Mouse (Mus musculus) bone marrow, adult 2 months (tissue): ENCODE data around the gene Actn3.

Source experiments
- CTCF ChIP-seq: fragments of 200-500 bp; IDR thresholded peaks from 2 replicates; pipeline ENCODE4 v1.5.1; 2011; ENCODE audit warnings: low read length, control low read depth; ENCODE audit not compliant: control insufficient read depth, insufficient read depth
- POLR2A ChIP-seq: fragments of 200-500 bp; IDR thresholded peaks from 2 replicates; pipeline ENCODE4 v1.6.1; 2011; ENCODE audit warnings: low read depth, mild to moderate bottlenecking, control low read depth, low read length, borderline replicate concordance; ENCODE audit not compliant: control insufficient read depth

GRCm38 (mm10) chr19:4833977-4834376 lies 43.7 kb downstream of the Actn3 start:
- TF ChIP-seq CTCF (no peak), POLR2A (no peak)
